Mouse (Mus musculus): ENCODE measurements around the gene Zbtb22. TPM values are rescaled to one million over a fixed set of nuclear protein-coding genes. Genes with fewer than 3 reads are reported as not detected.
"Not testable (repeated sequence)": the region's sequence is repeated elsewhere in the genome, so short reads cannot be mapped to it uniquely, and the experiment has no call there.

Gene Zbtb22
- polyA plus RNA-seq, 1 experiment from 2014 or later = 11.1 TPM

GRCm38 (mm10) chr17:33891357-33891756 is 24.3 kb upstream of the Zbtb22 start:
- Histone ChIP-seq H3K9me3 (ENCODE audit: control insufficient read depth, low read length) (no peaks in the 10 kb centered on the region), H3K4me2 (replicated peaks; ENCODE audit: low read depth, low read length) (no peak overlapping the region), H3K4me1 (ENCODE audit: control insufficient read depth, insufficient read depth, low read length) (no peaks in the 10 kb centered on the region), H3K27me3 (ENCODE audit: control insufficient read depth, insufficient read depth, low read length) (no peaks in the 10 kb centered on the region), H3K27ac (ENCODE audit: low read depth, low read length) (no peak overlapping the region), H3K36me3 (ENCODE audit: control insufficient read depth, insufficient read depth, low read length) (peaks cover 2% of the 10 kb centered on the region; the same call in 1 of the 2 replicates), H3K4me3 (ENCODE audit: low read length) (no peak overlapping the region), H3K9ac (ENCODE audit: low read depth, low read length) (no peak overlapping the region)
- no peak for ATAC-seq (ENCODE audit: low FRiP score, low TSS enrichment)
- 69% methylated on average over 2 of the region's 2 CpGs for WGBS

GRCm38 (mm10) chr17:33891892-33892291 is 23.8 kb upstream of the Zbtb22 start:
- 73% methylated on average over 6 of the region's 6 CpGs for WGBS
- ATAC-seq (ENCODE audit: low FRiP score, low TSS enrichment) = not testable (repeated sequence)

GRCm38 (mm10) chr17:33892429-33892828 is 23.3 kb upstream of the Zbtb22 start:
- no peaks in the 10 kb centered on the region for H3K9me3 ChIP-seq (ENCODE audit: control insufficient read depth, low read length)
- H3K4me2 ChIP-seq (replicated peaks; ENCODE audit: low read depth, low read length) = no peak overlapping the region
- no peaks in the 10 kb centered on the region for H3K27me3 ChIP-seq (ENCODE audit: control insufficient read depth, insufficient read depth, low read length)
- ATAC-seq (ENCODE audit: low FRiP score, low TSS enrichment) = no peak
- no peak overlapping the region for H3K9ac ChIP-seq (ENCODE audit: low read depth, low read length)
- H3K27ac ChIP-seq (ENCODE audit: low read depth, low read length) = no peak overlapping the region
- no peaks in the 10 kb centered on the region for H3K4me1 ChIP-seq (ENCODE audit: control insufficient read depth, insufficient read depth, low read length)
- H3K36me3 ChIP-seq (ENCODE audit: control insufficient read depth, insufficient read depth, low read length) = no peaks in the 10 kb centered on the region
- H3K4me3 ChIP-seq (ENCODE audit: low read length) = no peak overlapping the region
- 23% methylated on average over 7 of the region's 7 CpGs for WGBS

More at GRCm38 (mm10) chr17:33891892-33892291, 23.8 kb upstream of the Zbtb22 start:
- H3K9me3 ChIP-seq (ENCODE audit: control insufficient read depth, low read length); H3K4me3 ChIP-seq (ENCODE audit: low read length); H3K4me2 ChIP-seq (replicated peaks; ENCODE audit: low read depth, low read length); H3K27ac ChIP-seq (ENCODE audit: low read depth, low read length); H3K27me3 ChIP-seq (ENCODE audit: control insufficient read depth, insufficient read depth, low read length); H3K4me1 ChIP-seq (ENCODE audit: control insufficient read depth, insufficient read depth, low read length); H3K36me3 ChIP-seq (ENCODE audit: control insufficient read depth, insufficient read depth, low read length); H3K9ac ChIP-seq (ENCODE audit: low read depth, low read length): not testable (repeated sequence)

GRCm38 (mm10) chr17:33893011-33893410 is 22.7 kb upstream of the Zbtb22 start:
- ATAC-seq (ENCODE audit: low FRiP score, low TSS enrichment); H3K36me3 ChIP-seq (ENCODE audit: control insufficient read depth, insufficient read depth, low read length); H3K4me2 ChIP-seq (replicated peaks; ENCODE audit: low read depth, low read length); H3K4me3 ChIP-seq (ENCODE audit: low read length); H3K27ac ChIP-seq (ENCODE audit: low read depth, low read length); H3K4me1 ChIP-seq (ENCODE audit: control insufficient read depth, insufficient read depth, low read length); H3K27me3 ChIP-seq (ENCODE audit: control insufficient read depth, insufficient read depth, low read length); H3K9ac ChIP-seq (ENCODE audit: low read depth, low read length); H3K9me3 ChIP-seq (ENCODE audit: control insufficient read depth, low read length): not testable (repeated sequence)
- WGBS = 83% methylated on average over 4 of the region's 4 CpGs

- 43% methylated on average over 6 of the region's 6 CpGs for WGBS
- no peaks in the 10 kb centered on the region for H3K27me3 ChIP-seq (ENCODE audit: control insufficient read depth, insufficient read depth, low read length)
- H3K4me1 ChIP-seq (ENCODE audit: control insufficient read depth, insufficient read depth, low read length) = no peaks in the 10 kb centered on the region
- no peaks in the 10 kb centered on the region for H3K36me3 ChIP-seq (ENCODE audit: control insufficient read depth, insufficient read depth, low read length)
- no peak overlapping the region for H3K4me2 ChIP-seq (replicated peaks; ENCODE audit: low read depth, low read length)
- H3K9ac ChIP-seq (ENCODE audit: low read depth, low read length) = no peak overlapping the region
- no peak for ATAC-seq (ENCODE audit: low FRiP score, low TSS enrichment)
- H3K27ac ChIP-seq (ENCODE audit: low read depth, low read length) = no peak overlapping the region
- H3K9me3 ChIP-seq (ENCODE audit: control insufficient read depth, low read length) = no peaks in the 10 kb centered on the region
- no peak overlapping the region for H3K4me3 ChIP-seq (ENCODE audit: low read length)
These were observed 18.4 kb upstream of the Zbtb22 start for GRCm38 (mm10) chr17:33897114-33897794.

- H3K9ac ChIP-seq (ENCODE audit: low read depth, low read length); H3K4me1 ChIP-seq (ENCODE audit: control insufficient read depth, insufficient read depth, low read length); H3K27ac ChIP-seq (ENCODE audit: low read depth, low read length); H3K36me3 ChIP-seq (ENCODE audit: control insufficient read depth, insufficient read depth, low read length); H3K4me2 ChIP-seq (replicated peaks; ENCODE audit: low read depth, low read length); H3K4me3 ChIP-seq (ENCODE audit: low read length); H3K9me3 ChIP-seq (ENCODE audit: control insufficient read depth, low read length); ATAC-seq (ENCODE audit: low FRiP score, low TSS enrichment); H3K27me3 ChIP-seq (ENCODE audit: control insufficient read depth, insufficient read depth, low read length): not testable (repeated sequence)
- WGBS = 82% methylated on average over 4 of the region's 4 CpGs
These were observed 17.5 kb upstream of the Zbtb22 start for GRCm38 (mm10) chr17:33898193-33898592.

- Histone ChIP-seq H3K9me3 (ENCODE audit: control insufficient read depth, low read length) (no peaks in the 10 kb centered on the region), H3K27ac (ENCODE audit: low read depth, low read length) (no peak overlapping the region), H3K4me1 (ENCODE audit: control insufficient read depth, insufficient read depth, low read length) (no peaks in the 10 kb centered on the region), H3K27me3 (ENCODE audit: control insufficient read depth, insufficient read depth, low read length) (no peaks in the 10 kb centered on the region), H3K4me2 (replicated peaks; ENCODE audit: low read depth, low read length) (no peak overlapping the region), H3K9ac (ENCODE audit: low read depth, low read length) (no peak overlapping the region), H3K4me3 (ENCODE audit: low read length) (no peak overlapping the region), H3K36me3 (ENCODE audit: control insufficient read depth, insufficient read depth, low read length) (no peaks in the 10 kb centered on the region)
- ATAC-seq (ENCODE audit: low FRiP score, low TSS enrichment) = no peak
- WGBS = 84% methylated on average over 4 of the region's 4 CpGs
These were observed 16.1 kb upstream of the Zbtb22 start for GRCm38 (mm10) chr17:33899642-33900041.

GRCm38 (mm10) chr17:33900281-33900988 is 15.3 kb upstream of the Zbtb22 start:
- 61% methylated on average over 7 of the region's 7 CpGs for WGBS
- H3K9me3 ChIP-seq (ENCODE audit: control insufficient read depth, low read length) = no peaks in the 10 kb centered on the region
- ATAC-seq (ENCODE audit: low FRiP score, low TSS enrichment) = no peak

GRCm38 (mm10) chr17:33900989-33901314 is 14.8 kb upstream of the Zbtb22 start:
- ATAC-seq (ENCODE audit: low FRiP score, low TSS enrichment) = no peak
- no peak overlapping the region for H3K4me3 ChIP-seq (ENCODE audit: low read length)
- H3K9ac ChIP-seq (ENCODE audit: low read depth, low read length) = no peak overlapping the region
- H3K27me3 ChIP-seq (ENCODE audit: control insufficient read depth, insufficient read depth, low read length) = no peaks in the 10 kb centered on the region
- H3K4me1 ChIP-seq (ENCODE audit: control insufficient read depth, insufficient read depth, low read length) = no peaks in the 10 kb centered on the region
- no peaks in the 10 kb centered on the region for H3K36me3 ChIP-seq (ENCODE audit: control insufficient read depth, insufficient read depth, low read length)
- no peak overlapping the region for H3K4me2 ChIP-seq (replicated peaks; ENCODE audit: low read depth, low read length)
- no peak overlapping the region for H3K27ac ChIP-seq (ENCODE audit: low read depth, low read length)
- WGBS = 89% methylated on average over 4 of the region's 4 CpGs
- no peaks in the 10 kb centered on the region for H3K9me3 ChIP-seq (ENCODE audit: control insufficient read depth, low read length)

More at GRCm38 (mm10) chr17:33900281-33900988, 15.3 kb upstream of the Zbtb22 start:
- Histone ChIP-seq H3K9ac (ENCODE audit: low read depth, low read length) (no peak overlapping the region), H3K36me3 (ENCODE audit: control insufficient read depth, insufficient read depth, low read length) (no peaks in the 10 kb centered on the region), H3K4me1 (ENCODE audit: control insufficient read depth, insufficient read depth, low read length) (no peaks in the 10 kb centered on the region), H3K27ac (ENCODE audit: low read depth, low read length) (no peak overlapping the region), H3K4me3 (ENCODE audit: low read length) (no peak overlapping the region), H3K27me3 (ENCODE audit: control insufficient read depth, insufficient read depth, low read length) (no peaks in the 10 kb centered on the region), H3K4me2 (replicated peaks; ENCODE audit: low read depth, low read length) (no peak overlapping the region)
